Mouse (Mus musculus): ENCODE results near the gene Arfgef2. TPM values are rescaled to one million over a fixed set of nuclear protein-coding genes. Genes with fewer than 3 reads are reported as not detected.

Gene Arfgef2
- total and polyA plus RNA-seq, 2 experiments from 2014 or later, result 5.2 to 15.5 TPM

GRCm38 (mm10) chr2:166773587-166773986 lies 31.8 kb upstream of the Arfgef2 start:
- no peak for DNase-seq (ENCODE audit: low spot score)
- H3K9ac ChIP-seq (replicated peaks; ENCODE audit: low read depth, low read length), result no peak overlapping the region
- H3K9me3 ChIP-seq (replicated peaks; ENCODE audit: control insufficient read depth, low read length), result no peaks in the 10 kb centered on the region
- no peaks in the 10 kb centered on the region for H3K4me1 ChIP-seq (ENCODE audit: control insufficient read depth, insufficient read depth)
- no peak overlapping the region for H3K4me3 ChIP-seq (ENCODE audit: low read depth, low read length)
- H3K27me3 ChIP-seq (ENCODE audit: control insufficient read depth, insufficient read depth, low read length), result no peaks in the 10 kb centered on the region
- no peak for ATAC-seq (ENCODE audit: insufficient read depth, low read depth)
- H3K4me2 ChIP-seq (ENCODE audit: low read depth, low read length), result no peak overlapping the region
- no peak for TF ChIP-seq EP300 (IDR thresholded peaks at IDR 0.05; ENCODE audit: low read depth)
- no peak for TF ChIP-seq CTCF (IDR thresholded peaks at IDR 0.05; ENCODE audit: low read depth)
- H3K36me3 ChIP-seq (replicated peaks; ENCODE audit: control insufficient read depth, insufficient read depth, low read length), result no peaks in the 10 kb centered on the region
- H3K27ac ChIP-seq (ENCODE audit: low read depth), result no peak overlapping the region
- 69% methylated on average over 9 of the region's 10 CpGs for WGBS

- TF ChIP-seq EP300 (IDR thresholded peaks at IDR 0.05; ENCODE audit: low read depth), result no peak
- no peak for TF ChIP-seq CTCF (IDR thresholded peaks at IDR 0.05; ENCODE audit: low read depth)
- DNase-seq (ENCODE audit: low spot score), result no peak
- 85% methylated on average over 10 of the region's 10 CpGs for WGBS
Measured at GRCm38 (mm10) chr2:166774275-166774674, 31.1 kb upstream of the Arfgef2 start.

GRCm38 (mm10) chr2:166775357-166775893 lies 30.0 kb upstream of the Arfgef2 start:
- Histone ChIP-seq H3K9ac (replicated peaks; ENCODE audit: low read depth, low read length) (no peak overlapping the region), H3K36me3 (replicated peaks; ENCODE audit: control insufficient read depth, insufficient read depth, low read length) (no peaks in the 10 kb centered on the region), H3K4me2 (ENCODE audit: low read depth, low read length) (no peak overlapping the region), H3K4me1 (ENCODE audit: control insufficient read depth, insufficient read depth) (no peaks in the 10 kb centered on the region), H3K9me3 (replicated peaks; ENCODE audit: control insufficient read depth, low read length) (no peaks in the 10 kb centered on the region), H3K27ac (ENCODE audit: low read depth) (no peak overlapping the region), H3K27me3 (ENCODE audit: control insufficient read depth, insufficient read depth, low read length) (no peaks in the 10 kb centered on the region), H3K4me3 (ENCODE audit: low read depth, low read length) (no peak overlapping the region)
- 71% methylated on average over 11 of the region's 11 CpGs for WGBS
- no peak for DNase-seq (ENCODE audit: low spot score)
- TF ChIP-seq CTCF (IDR thresholded peaks at IDR 0.05; ENCODE audit: low read depth), result no peak
- no peak for ATAC-seq (ENCODE audit: insufficient read depth, low read depth)

More at GRCm38 (mm10) chr2:166774275-166774674, 31.1 kb upstream of the Arfgef2 start:
- H3K27me3 ChIP-seq (ENCODE audit: control insufficient read depth, insufficient read depth, low read length), result no peaks in the 10 kb centered on the region
- H3K36me3 ChIP-seq (replicated peaks; ENCODE audit: control insufficient read depth, insufficient read depth, low read length), result no peaks in the 10 kb centered on the region
- no peak overlapping the region for H3K27ac ChIP-seq (ENCODE audit: low read depth)
- ATAC-seq (ENCODE audit: insufficient read depth, low read depth), result no peak
- no peaks in the 10 kb centered on the region for H3K4me1 ChIP-seq (ENCODE audit: control insufficient read depth, insufficient read depth)
- H3K9me3 ChIP-seq (replicated peaks; ENCODE audit: control insufficient read depth, low read length), result no peaks in the 10 kb centered on the region
- H3K4me2 ChIP-seq (ENCODE audit: low read depth, low read length), result no peak overlapping the region
- H3K4me3 ChIP-seq (ENCODE audit: low read depth, low read length), result no peak overlapping the region
- H3K9ac ChIP-seq (replicated peaks; ENCODE audit: low read depth, low read length), result no peak overlapping the region

GRCm38 (mm10) chr2:166776272-166776671 lies 29.1 kb upstream of the Arfgef2 start:
- ATAC-seq (ENCODE audit: insufficient read depth, low read depth) (no peak), DNase-seq (ENCODE audit: low spot score) (no peak)
- Histone ChIP-seq H3K9ac (replicated peaks; ENCODE audit: low read depth, low read length) (no peak overlapping the region), H3K27ac (ENCODE audit: low read depth) (no peak overlapping the region), H3K27me3 (ENCODE audit: control insufficient read depth, insufficient read depth, low read length) (no peaks in the 10 kb centered on the region), H3K4me1 (ENCODE audit: control insufficient read depth, insufficient read depth) (no peaks in the 10 kb centered on the region), H3K4me2 (ENCODE audit: low read depth, low read length) (no peak overlapping the region), H3K36me3 (replicated peaks; ENCODE audit: control insufficient read depth, insufficient read depth, low read length) (no peaks in the 10 kb centered on the region), H3K9me3 (replicated peaks; ENCODE audit: control insufficient read depth, low read length) (no peaks in the 10 kb centered on the region), H3K4me3 (ENCODE audit: low read depth, low read length) (no peak overlapping the region)
- TF ChIP-seq CTCF (IDR thresholded peaks at IDR 0.05; ENCODE audit: low read depth) (peak; percentile 30), EP300 (IDR thresholded peaks at IDR 0.05; ENCODE audit: low read depth) (no peak)
- 17% methylated on average over 2 of the region's 2 CpGs for WGBS

- H3K27me3 ChIP-seq (ENCODE audit: control insufficient read depth, insufficient read depth, low read length), result no peaks in the 10 kb centered on the region
- no peak overlapping the region for H3K4me2 ChIP-seq (ENCODE audit: low read depth, low read length)
- no peak overlapping the region for H3K9ac ChIP-seq (replicated peaks; ENCODE audit: low read depth, low read length)
- H3K4me3 ChIP-seq (ENCODE audit: low read depth, low read length), result no peak overlapping the region
- no peak for TF ChIP-seq EP300 (IDR thresholded peaks at IDR 0.05; ENCODE audit: low read depth)
- no peak for DNase-seq (ENCODE audit: low spot score)
- no peaks in the 10 kb centered on the region for H3K36me3 ChIP-seq (replicated peaks; ENCODE audit: control insufficient read depth, insufficient read depth, low read length)
- 80% methylated on average over 8 of the region's 8 CpGs for WGBS
- H3K9me3 ChIP-seq (replicated peaks; ENCODE audit: control insufficient read depth, low read length), result no peaks in the 10 kb centered on the region
- no peak overlapping the region for H3K27ac ChIP-seq (ENCODE audit: low read depth)
- H3K4me1 ChIP-seq (ENCODE audit: control insufficient read depth, insufficient read depth), result no peaks in the 10 kb centered on the region
- ATAC-seq (ENCODE audit: insufficient read depth, low read depth), result no peak
Measured at GRCm38 (mm10) chr2:166779956-166780355, 25.4 kb upstream of the Arfgef2 start.

- Histone ChIP-seq H3K4me3 (ENCODE audit: low read depth, low read length) (no peak overlapping the region), H3K27me3 (ENCODE audit: control insufficient read depth, insufficient read depth, low read length) (no peaks in the 10 kb centered on the region), H3K4me1 (ENCODE audit: control insufficient read depth, insufficient read depth) (no peaks in the 10 kb centered on the region), H3K9ac (replicated peaks; ENCODE audit: low read depth, low read length) (no peak overlapping the region), H3K9me3 (replicated peaks; ENCODE audit: control insufficient read depth, low read length) (no peaks in the 10 kb centered on the region), H3K27ac (ENCODE audit: low read depth) (no peak overlapping the region), H3K4me2 (ENCODE audit: low read depth, low read length) (no peak overlapping the region), H3K36me3 (replicated peaks; ENCODE audit: control insufficient read depth, insufficient read depth, low read length) (no peaks in the 10 kb centered on the region)
- 13% methylated on average over 9 of the region's 9 CpGs for WGBS
- TF ChIP-seq CTCF (IDR thresholded peaks at IDR 0.05; ENCODE audit: low read depth), result peak; percentile 97
- TF ChIP-seq EP300 (IDR thresholded peaks at IDR 0.05; ENCODE audit: low read depth), result no peak
- ATAC-seq (ENCODE audit: insufficient read depth, low read depth), result peak; percentile 33; the same call in 1 of the 2 replicates
- DNase-seq (ENCODE audit: low spot score), result peak; percentile 40
Measured at GRCm38 (mm10) chr2:166780980-166781578, 24.3 kb upstream of the Arfgef2 start.
